9 mouse cellular contexts compared by ENCODE assay signal in genomic region chr2:164794293-164794692, GRCm38 (mm10). TPM values are rescaled to one million over a fixed set of nuclear protein-coding genes. Genes with fewer than 3 reads are reported as not detected.
A peak's percentile ranks its signal among the peaks of the same experiment; 100 is the strongest.
DNase-seq lines count a peak whose midpoint lies in the region; ATAC-seq and TF ChIP-seq lines count a peak whose summit lies in the region.
"Had no signal": no experiment of that assay in that cellular context is flagged by ENCODE, and none has a peak within 500 bp of the region (broad histone marks: within the 10 kb centered on the region; RNA-seq: fewer than 3 reads in every experiment).

No protein-coding gene starts in this region.

- peaks cover 5 to 14% of the 10 kb centered on the region in 2 experiments; a peak in 3 of 4 replicates for H3K4me1 ChIP-seq in heart, embryonic 14.5 days (ENCODE audit: control insufficient read depth in 2 of 2, insufficient read depth in 2 of 2, low read length in 2 of 2)
- peaks cover 0 to 3% of the 10 kb centered on the region in 2 experiments; a peak in 2 of 4 replicates for H3K4me1 ChIP-seq in liver, embryonic 14.5 days (replicated peaks; ENCODE audit: control insufficient read depth in 2 of 2, insufficient read depth in 2 of 2, low read length in 1 of 2)
- no peaks in the 10 kb centered on the region for H3K4me1 ChIP-seq in neural tube, embryonic 14.5 days (ENCODE audit: control insufficient read depth, insufficient read depth, low read length)
- peaks cover 5% of the 10 kb centered on the region for H3K4me1 ChIP-seq in testis, adult 2 months (ENCODE audit: control insufficient read depth, insufficient read depth, low read length)
- H3K4me1 ChIP-seq: limb, embryonic 15.5 days had no signal

- no peak overlapping the region for H3K4me2 ChIP-seq in heart, embryonic 14.5 days (ENCODE audit: low read length)
- H3K4me2 ChIP-seq in liver, embryonic 14.5 days (ENCODE audit: low read depth) = no peak overlapping the region
- no peak overlapping the region for H3K4me2 ChIP-seq in neural tube, embryonic 14.5 days (ENCODE audit: low read depth, low read length)
- H3K4me2 ChIP-seq: limb, embryonic 15.5 days had no signal

- TF ChIP-seq EP300 in liver, embryonic 14.5 days (IDR thresholded peaks at IDR 0.05; ENCODE audit: low read depth) = no peak

- TF ChIP-seq POLR2A in testis, adult 2 months (IDR thresholded peaks at IDR 0.05; ENCODE audit: control insufficient read depth, low read depth, low read length) = no peak

- H3K9ac ChIP-seq in heart, embryonic 14.5 days (ENCODE audit: low read length) = no peak overlapping the region
- no peak overlapping the region for H3K9ac ChIP-seq in liver, embryonic 14.5 days (replicated peaks)
- no peak overlapping the region for H3K9ac ChIP-seq in neural tube, embryonic 14.5 days (replicated peaks; ENCODE audit: low read depth, low read length)
- H3K9ac ChIP-seq: limb, embryonic 15.5 days had no signal

- DNase-seq in CD8-positive naive resting alpha-beta T cell, adult 2 months (ENCODE audit: low read depth in 2 of 2, low spot score in 2 of 2) = peak; percentile 69 to 76
- DNase-seq in adrenal gland, postnatal 4 days (ENCODE audit: low spot score in 2 of 2) = peak; percentile 57 to 86
- DNase-seq in kidney, postnatal 14 days = peak; percentile 91
- DNase-seq in liver, embryonic 14.5 days (ENCODE audit: low read depth in 3 of 3, low spot score in 3 of 3) = peak; percentile 73 to 77 (median 76)

- H3K27me3 ChIP-seq in heart, embryonic 14.5 days (ENCODE audit: control insufficient read depth, insufficient read depth, low read length) = no peaks in the 10 kb centered on the region
- H3K27me3 ChIP-seq in liver, embryonic 14.5 days (ENCODE audit: control insufficient read depth, insufficient read depth, low read length) = no peaks in the 10 kb centered on the region
- no peaks in the 10 kb centered on the region for H3K27me3 ChIP-seq in neural tube, embryonic 14.5 days (ENCODE audit: control insufficient read depth, insufficient read depth, low read length)
- no peaks in the 10 kb centered on the region for H3K27me3 ChIP-seq in testis, adult 2 months (ENCODE audit: control insufficient read depth, insufficient read depth, low read length)
- H3K27me3 ChIP-seq: limb, embryonic 15.5 days had no signal

- 25% methylated on average over 5 of the region's 5 CpGs for WGBS in heart, embryonic 14.5 days
- 29% methylated on average over 5 of the region's 5 CpGs for WGBS in liver, embryonic 14.5 days (ENCODE audit: insufficient replicate concordance)
- 35% methylated on average over 5 of the region's 5 CpGs for WGBS in neural tube, embryonic 14.5 days

- H3K27ac ChIP-seq in heart, embryonic 14.5 days (replicated peaks in 1 of 2; ENCODE audit: control insufficient read depth in 1 of 2, insufficient read depth in 1 of 2, low read depth in 2 of 2, low read length in 2 of 2) = peak overlapping the region; percentile 45 to 78; a peak in 3 of 4 replicates
- H3K27ac ChIP-seq in liver, embryonic 14.5 days = no peak overlapping the region
- no peak overlapping the region for H3K27ac ChIP-seq in neural tube, embryonic 14.5 days (ENCODE audit: low read depth, low read length)
- H3K27ac ChIP-seq in testis, adult 2 months (ENCODE audit: control insufficient read depth, insufficient read depth, low read depth, low read length) = no peak overlapping the region
- H3K27ac ChIP-seq: limb, embryonic 15.5 days had no signal

- peak; percentile 81 for ATAC-seq in erythroid progenitor cell, adult 5-6 weeks (replicated peaks; ENCODE audit: low FRiP score, poor library complexity, severe bottlenecking)
- ATAC-seq in heart, embryonic 14.5 days (ENCODE audit: insufficient number of reproducible peaks, insufficient read depth, low FRiP score, low read depth) = no peak
- peak; percentile 67 for ATAC-seq in liver, embryonic 14.5 days (ENCODE audit: insufficient read depth)
- ATAC-seq in neural tube, embryonic 14.5 days (ENCODE audit: low read depth) = peak; percentile 50; the same call in 1 of the 2 replicates

- H3K9me3 ChIP-seq in heart, embryonic 14.5 days (ENCODE audit: control insufficient read depth, low read length) = no peaks in the 10 kb centered on the region
- H3K9me3 ChIP-seq in liver, embryonic 14.5 days (ENCODE audit: control insufficient read depth, low read length) = no peaks in the 10 kb centered on the region
- no peaks in the 10 kb centered on the region for H3K9me3 ChIP-seq in neural tube, embryonic 14.5 days (ENCODE audit: control insufficient read depth, low read length)
- H3K9me3 ChIP-seq: limb, embryonic 15.5 days had no signal

- H3K36me3 ChIP-seq in heart, embryonic 14.5 days (ENCODE audit: control insufficient read depth, insufficient read depth, low read length) = peaks cover 85% of the 10 kb centered on the region
- H3K36me3 ChIP-seq in liver, embryonic 14.5 days (replicated peaks; ENCODE audit: control insufficient read depth, insufficient read depth, low read depth) = peaks cover 31% of the 10 kb centered on the region
- peaks cover 41% of the 10 kb centered on the region for H3K36me3 ChIP-seq in neural tube, embryonic 14.5 days (ENCODE audit: control insufficient read depth, insufficient read depth, low read length)
- H3K36me3 ChIP-seq in testis, adult 2 months (ENCODE audit: control insufficient read depth, insufficient read depth, low read length) = peaks cover 4% of the 10 kb centered on the region

- H3K4me3 ChIP-seq in heart, embryonic 14.5 days (ENCODE audit: control insufficient read depth in 1 of 2, insufficient read depth in 1 of 2, low read depth in 1 of 2, low read length in 2 of 2) = no peak overlapping the region
- no peak overlapping the region for H3K4me3 ChIP-seq in liver, embryonic 14.5 days (ENCODE audit: insufficient read depth in 1 of 2, low read depth in 2 of 2, low read length in 2 of 2)
- H3K4me3 ChIP-seq in neural tube, embryonic 14.5 days (ENCODE audit: low read depth, low read length) = no peak overlapping the region
- no peak overlapping the region for H3K4me3 ChIP-seq in testis, adult 2 months (ENCODE audit: control insufficient read depth, low read depth, low read length)
- H3K4me3 ChIP-seq: limb, embryonic 15.5 days had no signal

- peak; percentile 96 for TF ChIP-seq CTCF in liver, embryonic 14.5 days (IDR thresholded peaks at IDR 0.05; ENCODE audit: low read depth)
- peak; percentile 67; the same call in 1 of the 2 replicates for TF ChIP-seq CTCF in testis, adult 2 months (IDR thresholded peaks at IDR 0.05; ENCODE audit: control insufficient read depth, insufficient read depth, insufficient replicate concordance, low read depth, low read length)

RNA-seq across cellular contexts. Expression of gene Snx21, which starts 8.7 kb away (rescaled TPM):
- 10 to 100 TPM; 40.5 to 42.9 TPM for total RNA-seq in adrenal gland, postnatal 4 days (2021)
- total RNA-seq in erythroid progenitor cell, adult 5-6 weeks (2015; ENCODE audit: low replicate concordance) = not detected in 2 replicates
- total RNA-seq in erythroid progenitor cell, adult 5-6 weeks (2017; ENCODE audit: low replicate concordance) = 0.13 TPM in 1 of 2 replicates, not detected in the other
- polyA plus RNA-seq in heart, embryonic 14.5 days (2014; fragmentation: Nextera tagmentation; extraction: Ambion mirVana) = 37.2 and 38.0 TPM in 2 replicates
- 2.3 TPM in 2 replicates for polyA plus RNA-seq in liver, embryonic 14.5 days (2012; rRNA removed)
- polyA plus RNA-seq in liver, embryonic 14.5 days (2014; fragmentation: Nextera tagmentation; extraction: Ambion mirVana) = 2.9 and 4.4 TPM in 2 replicates
- 31.6 and 41.1 TPM in 2 replicates for polyA plus RNA-seq in neural tube, embryonic 14.5 days (2014; fragmentation: Nextera tagmentation; extraction: Ambion mirVana)
- polyA plus RNA-seq in testis, adult 2 months (2012; rRNA removed) = 9.7 and 11.9 TPM in 2 replicates

RNA-seq across cellular contexts. Expression of gene Acot8, which starts 10.4 kb away (rescaled TPM):
- total RNA-seq in adrenal gland, postnatal 4 days (2021) = 10 to 100 TPM; 30.1 to 31.3 TPM
- 23.8 and 30.6 TPM in 2 replicates for total RNA-seq in erythroid progenitor cell, adult 5-6 weeks (2015; ENCODE audit: low replicate concordance)
- total RNA-seq in erythroid progenitor cell, adult 5-6 weeks (2017; ENCODE audit: low replicate concordance) = 33.6 and 58.4 TPM in 2 replicates
- 12.7 and 13.9 TPM in 2 replicates for polyA plus RNA-seq in heart, embryonic 14.5 days (2014; fragmentation: Nextera tagmentation; extraction: Ambion mirVana)
- 20.6 and 22.1 TPM in 2 replicates for polyA plus RNA-seq in liver, embryonic 14.5 days (2012; rRNA removed)
- 13.5 and 14.7 TPM in 2 replicates for polyA plus RNA-seq in liver, embryonic 14.5 days (2014; fragmentation: Nextera tagmentation; extraction: Ambion mirVana)
- polyA plus RNA-seq in neural tube, embryonic 14.5 days (2014; fragmentation: Nextera tagmentation; extraction: Ambion mirVana) = 21.0 and 24.2 TPM in 2 replicates
- 45.6 and 47.9 TPM in 2 replicates for polyA plus RNA-seq in testis, adult 2 months (2012; rRNA removed)

RNA-seq across cellular contexts. Expression of gene Zswim3, which starts 10.6 kb away (rescaled TPM):
- total RNA-seq in adrenal gland, postnatal 4 days (2021) = 1 to 10 TPM; 3.8 to 4.5 TPM
- total RNA-seq in erythroid progenitor cell, adult 5-6 weeks (2015; ENCODE audit: low replicate concordance) = 2.5 and 7.2 TPM in 2 replicates
- 1.3 and 2.3 TPM in 2 replicates for total RNA-seq in erythroid progenitor cell, adult 5-6 weeks (2017; ENCODE audit: low replicate concordance)
- polyA plus RNA-seq in heart, embryonic 14.5 days (2014; fragmentation: Nextera tagmentation; extraction: Ambion mirVana) = 5.4 and 5.9 TPM in 2 replicates
- polyA plus RNA-seq in liver, embryonic 14.5 days (2012; rRNA removed) = 2.2 and 2.4 TPM in 2 replicates
- polyA plus RNA-seq in liver, embryonic 14.5 days (2014; fragmentation: Nextera tagmentation; extraction: Ambion mirVana) = 3.7 and 4.5 TPM in 2 replicates
- polyA plus RNA-seq in neural tube, embryonic 14.5 days (2014; fragmentation: Nextera tagmentation; extraction: Ambion mirVana) = 16.9 and 19.0 TPM in 2 replicates
- polyA plus RNA-seq in testis, adult 2 months (2012; rRNA removed) = 18.0 and 19.5 TPM in 2 replicates

RNA-seq across cellular contexts. Expression of gene Tnnc2, which starts 14.5 kb away (rescaled TPM):
- 100 to 1,000 TPM in 1 of 2 experiments, 10 to 100 TPM in 1; 94.0 to 231 TPM for total RNA-seq in adrenal gland, postnatal 4 days (2021)
- total RNA-seq in erythroid progenitor cell, adult 5-6 weeks (2015; ENCODE audit: low replicate concordance) = not detected in 2 replicates
- not detected in 2 replicates for total RNA-seq in erythroid progenitor cell, adult 5-6 weeks (2017; ENCODE audit: low replicate concordance)
- polyA plus RNA-seq in heart, embryonic 14.5 days (2014; fragmentation: Nextera tagmentation; extraction: Ambion mirVana) = 0.59 and 1.7 TPM in 2 replicates
- 0.15 and 0.32 TPM in 2 replicates for polyA plus RNA-seq in liver, embryonic 14.5 days (2012; rRNA removed)
- 0.44 TPM in 1 of 2 replicates, not detected in the other for polyA plus RNA-seq in liver, embryonic 14.5 days (2014; fragmentation: Nextera tagmentation; extraction: Ambion mirVana)
- 1.9 and 6.4 TPM in 2 replicates for polyA plus RNA-seq in neural tube, embryonic 14.5 days (2014; fragmentation: Nextera tagmentation; extraction: Ambion mirVana)
- polyA plus RNA-seq in testis, adult 2 months (2012; rRNA removed) = 0.89 and 5.6 TPM in 2 replicates

RNA-seq across cellular contexts. Expression of gene Ube2c, which starts 24.6 kb away (rescaled TPM):
- total RNA-seq in adrenal gland, postnatal 4 days (2021) = 10 to 100 TPM; 48.4 to 64.6 TPM
- total RNA-seq in erythroid progenitor cell, adult 5-6 weeks (2015; ENCODE audit: low replicate concordance) = 1,168 and 1,264 TPM in 2 replicates
- 649 and 1,020 TPM in 2 replicates for total RNA-seq in erythroid progenitor cell, adult 5-6 weeks (2017; ENCODE audit: low replicate concordance)
- polyA plus RNA-seq in heart, embryonic 14.5 days (2014; fragmentation: Nextera tagmentation; extraction: Ambion mirVana) = 349 and 388 TPM in 2 replicates
- 459 and 465 TPM in 2 replicates for polyA plus RNA-seq in liver, embryonic 14.5 days (2012; rRNA removed)
- polyA plus RNA-seq in liver, embryonic 14.5 days (2014; fragmentation: Nextera tagmentation; extraction: Ambion mirVana) = 533 and 562 TPM in 2 replicates
- 30.6 and 38.9 TPM in 2 replicates for polyA plus RNA-seq in neural tube, embryonic 14.5 days (2014; fragmentation: Nextera tagmentation; extraction: Ambion mirVana)
- polyA plus RNA-seq in testis, adult 2 months (2012; rRNA removed) = 57.7 and 60.0 TPM in 2 replicates

Comparison
In these comparisons a context has a peak if more than half of its experiments do, and no peak if none do; other contexts are left out.
1. H3K27ac ChIP-seq: peak in heart, embryonic 14.5 days (2 of 2); none in liver, embryonic 14.5 days (single experiment), neural tube, embryonic 14.5 days (single experiment) and testis, adult 2 months (single experiment).
2. Peak in every context shown above with its lines, with median percentiles within 50 percentile points of each other: DNase-seq.